Mouse (Mus musculus) G1E-ER4 (cell line): ENCODE measurements around the gene Itgb5. TPM values are rescaled to one million over a fixed set of nuclear protein-coding genes. Genes with fewer than 3 reads are reported as not detected.
A peak's percentile ranks its signal among the peaks of the same experiment; 100 is the strongest.

Experiments used
- GATA1 ChIP-seq: IDR thresholded peaks from one replicate; pipeline ENCODE4 v1.8.0; 2012; ENCODE audit warnings: low read length, inconsistent platforms
- polyA plus RNA-seq: library from polyadenylated mRNA; stranded (reverse); fragments of >175 nt; gene quantifications from 2 replicates; pipeline ENCODE4 v1.2.3, GENCODE M21; 2012

Itgb5 gene
- polyA plus RNA-seq, 1 experiment = 0.27 TPM

DNA sequence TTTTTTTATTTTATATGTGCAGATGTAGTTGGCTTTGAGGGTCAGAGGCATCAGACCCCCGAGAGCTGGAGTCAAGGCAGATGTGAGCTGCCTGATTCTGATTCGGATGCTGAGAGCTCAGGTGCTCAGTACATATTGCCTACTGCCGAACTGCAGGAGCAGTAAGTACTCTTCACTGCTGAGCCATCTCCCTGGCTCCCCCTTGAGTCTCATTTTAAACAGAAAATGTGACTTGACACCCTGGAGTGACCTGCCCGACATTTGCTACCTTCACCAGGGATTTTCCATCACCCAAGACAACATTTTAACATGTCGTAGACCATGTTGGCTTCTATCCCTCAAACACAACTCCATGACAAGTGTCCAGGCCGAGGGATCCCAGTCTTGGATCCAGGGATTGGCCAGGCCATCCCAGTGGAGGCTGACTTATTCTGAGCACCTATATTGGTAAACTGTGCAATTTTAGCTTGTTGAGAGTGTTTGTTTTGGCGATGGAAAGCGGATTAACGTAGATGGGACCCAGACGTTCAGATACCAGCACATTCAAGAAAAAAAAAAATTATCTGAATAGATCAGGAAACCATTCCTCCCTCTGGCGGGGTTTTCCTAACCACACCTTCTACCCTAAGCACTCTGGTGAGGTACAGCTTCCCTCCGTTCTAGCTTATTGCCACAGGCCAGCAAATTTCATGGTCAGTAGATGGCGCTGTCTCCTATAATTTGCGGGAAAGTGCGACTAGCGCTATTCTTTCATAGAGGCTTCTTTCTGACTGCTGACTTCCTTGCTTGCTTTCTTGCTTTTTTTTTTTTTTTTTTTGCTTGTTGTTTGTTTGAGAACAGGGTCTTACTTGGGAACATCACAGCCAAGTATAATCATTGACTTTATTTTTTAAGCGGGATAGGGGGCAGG lies 8.9 kb upstream of the Itgb5 start:
- TF ChIP-seq GATA1 = no peak

DNA sequence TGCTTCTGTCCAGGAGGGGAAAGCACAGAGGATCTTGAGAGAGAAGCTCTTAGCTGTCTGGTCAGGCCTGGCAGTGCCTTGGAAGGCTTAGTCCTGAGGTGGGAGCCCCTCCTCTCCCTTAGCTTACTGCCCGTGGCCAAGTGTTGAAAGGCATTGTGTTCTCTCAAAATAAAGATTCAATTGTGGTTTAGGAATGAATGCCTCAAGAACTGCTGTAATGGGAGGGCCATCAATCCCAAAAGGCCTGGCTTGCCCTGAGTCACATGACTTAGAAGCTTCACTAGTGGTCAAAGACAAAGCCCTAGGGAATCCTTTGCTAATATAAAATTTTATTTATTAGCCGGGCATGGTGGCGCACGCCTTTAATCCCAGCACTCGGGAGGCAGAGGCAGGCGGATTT lies 4.9 kb upstream of the Itgb5 start:
- no peak for TF ChIP-seq GATA1

DNA sequence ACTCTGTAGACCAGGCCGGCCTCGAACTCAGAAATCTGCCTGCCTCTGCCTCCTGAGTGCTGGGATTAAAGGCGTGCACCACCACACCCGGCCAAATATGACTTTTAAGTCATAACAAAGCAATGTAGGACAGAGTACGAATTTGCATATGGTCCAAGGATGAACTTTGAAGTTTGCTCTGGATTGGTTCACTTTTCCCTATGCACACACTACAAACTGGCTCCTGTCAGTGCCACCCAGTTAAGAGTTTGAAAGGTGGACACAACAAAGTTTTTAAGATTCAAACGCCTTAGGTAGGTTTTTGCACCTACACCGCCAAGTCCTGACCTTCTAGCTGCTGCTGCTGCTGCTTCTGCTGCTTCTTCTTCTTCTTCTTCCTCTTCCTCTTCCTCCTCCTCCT lies 969 bp upstream of the Itgb5 start:
- no peak for TF ChIP-seq GATA1

DNA sequence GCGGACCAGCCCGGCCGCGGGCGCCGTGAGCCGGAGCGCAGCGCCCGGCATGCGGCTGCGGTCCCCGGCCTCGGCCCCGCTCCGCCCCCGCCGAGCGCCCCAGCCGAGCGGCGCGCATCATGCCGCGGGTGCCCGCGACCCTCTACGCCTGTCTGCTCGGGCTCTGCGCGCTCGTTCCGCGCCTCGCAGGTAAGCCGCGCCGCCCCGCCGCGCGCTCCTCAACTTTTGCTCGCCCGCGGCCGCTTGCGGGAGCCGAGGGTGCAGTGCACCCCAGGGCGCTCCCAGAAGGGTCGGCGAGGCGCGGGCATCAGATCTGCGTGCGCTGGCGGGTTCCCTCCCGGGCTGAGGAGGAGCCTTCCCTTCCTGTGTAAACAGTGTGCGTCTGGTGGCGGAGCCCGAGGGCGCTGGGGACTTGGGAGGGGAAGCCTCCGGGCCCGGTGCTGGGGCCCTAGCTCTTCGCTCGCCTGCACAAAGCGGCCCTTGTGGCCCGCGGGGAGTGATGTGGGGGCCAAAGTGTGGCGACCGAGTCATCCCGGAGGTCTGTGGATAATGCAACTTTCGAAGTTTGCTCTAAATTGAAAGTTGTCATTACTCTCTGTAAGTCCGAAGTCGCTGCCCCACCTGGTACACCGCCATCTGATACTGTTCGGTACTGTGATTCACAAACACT lies 512 bp downstream of the Itgb5 start:
- no peak for TF ChIP-seq GATA1

DNA sequence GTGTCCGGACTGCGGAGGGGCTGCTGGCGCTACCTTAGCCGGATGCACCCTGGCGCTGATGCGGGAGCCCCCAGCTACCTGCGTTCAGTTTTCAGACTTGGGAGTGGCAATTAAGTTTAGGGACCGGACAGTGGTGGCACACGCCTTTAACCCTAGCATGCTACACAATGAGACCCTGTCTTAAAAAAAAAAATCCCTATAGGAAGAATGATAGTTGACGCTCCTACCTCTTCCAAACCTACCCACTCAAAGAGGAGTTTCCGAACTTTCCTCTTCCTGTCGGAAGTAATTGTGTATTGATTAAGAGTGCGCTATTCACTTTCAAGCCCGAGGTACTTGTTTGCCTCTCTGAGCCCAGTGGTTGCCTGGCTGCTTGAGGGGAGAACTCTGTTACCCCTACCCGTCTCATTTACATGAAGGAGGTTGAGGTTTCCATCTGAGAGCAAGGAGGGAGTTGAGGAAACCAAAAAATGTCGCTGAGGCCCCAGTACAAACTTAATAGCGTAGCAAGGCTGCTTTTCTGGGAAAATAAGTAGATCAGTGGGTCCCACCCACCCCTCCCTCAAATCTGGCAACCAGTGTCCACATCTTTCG lies 1.1 kb downstream of the Itgb5 start:
- no peak for TF ChIP-seq GATA1

DNA sequence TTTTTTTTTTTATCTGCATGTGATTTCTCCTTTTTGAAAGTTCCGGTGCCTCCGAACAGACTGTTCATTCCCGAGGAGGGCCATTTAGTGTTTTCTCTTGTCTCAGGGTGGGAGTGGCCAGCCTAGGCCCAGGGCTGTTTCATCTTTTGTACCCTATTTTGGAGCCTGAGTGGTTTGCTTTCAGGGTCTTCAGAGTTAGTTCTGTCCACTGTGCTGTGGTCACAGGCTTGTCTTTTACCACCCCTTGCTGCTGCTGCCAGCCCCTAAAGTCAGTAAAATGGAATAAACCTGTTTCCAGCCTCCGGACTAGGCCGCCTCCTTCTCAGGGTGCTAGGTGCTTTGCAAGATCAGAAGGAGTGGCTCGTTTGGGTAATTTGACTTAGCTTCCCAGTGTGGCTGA lies 2.6 kb downstream of the Itgb5 start:
- TF ChIP-seq GATA1 = no peak

DNA sequence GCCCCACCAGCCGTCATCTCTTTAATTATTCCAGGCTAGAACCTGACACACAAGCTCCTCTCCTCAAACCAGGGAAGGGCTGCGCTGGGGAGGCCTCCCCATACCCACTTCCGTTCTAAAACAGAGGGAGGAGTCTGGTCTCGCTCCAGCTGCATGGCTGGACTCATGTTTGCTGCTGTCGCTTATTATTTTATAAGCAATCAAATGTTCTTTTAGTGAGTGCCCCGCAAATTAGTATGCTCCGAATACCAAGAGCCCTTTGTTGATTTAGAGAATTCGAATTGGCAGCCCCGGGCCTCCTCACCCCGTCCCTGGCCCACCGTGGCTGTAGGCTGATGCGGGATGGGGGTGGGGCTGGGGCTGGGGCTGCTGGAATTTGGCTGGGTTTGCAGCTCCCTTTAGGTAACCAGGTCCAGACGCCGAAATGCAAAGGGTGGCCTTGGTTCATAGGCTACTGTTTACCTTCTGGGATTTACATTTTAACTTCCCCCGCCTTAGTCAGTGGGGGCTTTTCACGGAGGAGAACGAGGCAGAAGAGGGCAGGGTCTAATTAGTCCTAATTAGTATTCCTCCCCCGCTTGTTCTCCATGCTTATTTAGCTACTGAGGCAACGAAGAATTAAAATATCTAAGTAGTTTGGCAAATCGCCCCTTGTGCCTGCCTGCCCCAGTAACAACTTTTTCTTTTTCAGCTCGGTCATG lies 3.4 kb downstream of the Itgb5 start:
- TF ChIP-seq GATA1 = no peak

DNA sequence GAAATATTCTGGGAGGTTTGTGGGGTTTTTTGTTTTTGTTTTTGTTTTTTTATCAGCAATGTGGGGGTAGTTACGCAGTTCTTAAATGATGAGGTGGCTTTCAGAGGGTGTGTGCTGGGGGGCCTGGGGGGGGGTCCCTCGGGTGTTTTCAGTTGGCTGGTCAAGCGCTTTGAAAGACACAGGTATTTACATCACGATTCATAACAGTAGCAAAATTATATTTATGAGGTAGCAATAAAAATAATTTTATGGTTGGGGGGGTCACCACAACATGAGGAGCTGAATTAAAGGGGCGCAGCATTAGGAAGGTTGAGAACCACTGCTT lies 3.9 kb downstream of the Itgb5 start:
- no peak for TF ChIP-seq GATA1

DNA sequence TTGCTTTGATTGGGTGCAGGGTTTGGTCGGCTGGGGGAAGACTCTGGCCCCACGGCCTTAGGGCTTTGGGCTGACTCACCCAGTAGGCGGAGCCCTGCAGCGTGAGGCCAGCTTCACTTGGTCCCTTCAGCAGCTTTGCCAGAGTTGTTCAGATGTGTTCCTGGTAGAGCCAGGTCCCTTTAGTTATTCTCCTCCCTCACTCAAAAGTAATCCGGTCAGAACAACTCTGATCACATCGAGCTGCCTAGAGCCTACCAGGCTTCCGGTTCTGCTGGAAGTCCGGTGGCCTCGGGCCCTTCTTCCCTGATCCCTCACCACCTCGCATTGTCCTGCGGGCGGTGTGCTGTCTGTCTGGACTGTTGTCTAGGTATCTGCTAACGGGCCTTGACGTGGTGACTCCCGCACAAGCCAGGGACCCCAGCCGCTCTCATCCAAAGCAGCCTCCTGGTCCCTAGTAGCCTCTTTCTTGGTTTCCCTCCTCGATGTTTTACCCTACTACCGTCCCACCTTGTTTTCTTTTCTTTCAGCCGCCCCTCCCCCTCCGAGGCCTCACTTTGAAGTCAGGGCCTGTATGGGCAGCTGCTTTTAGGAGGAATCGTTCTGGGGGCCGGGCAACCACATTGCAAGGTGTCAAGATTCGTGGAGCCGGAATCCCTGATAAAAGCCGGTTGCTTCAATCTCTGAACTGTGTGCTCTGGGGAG lies 4.5 kb downstream of the Itgb5 start:
- TF ChIP-seq GATA1 = no peak

DNA sequence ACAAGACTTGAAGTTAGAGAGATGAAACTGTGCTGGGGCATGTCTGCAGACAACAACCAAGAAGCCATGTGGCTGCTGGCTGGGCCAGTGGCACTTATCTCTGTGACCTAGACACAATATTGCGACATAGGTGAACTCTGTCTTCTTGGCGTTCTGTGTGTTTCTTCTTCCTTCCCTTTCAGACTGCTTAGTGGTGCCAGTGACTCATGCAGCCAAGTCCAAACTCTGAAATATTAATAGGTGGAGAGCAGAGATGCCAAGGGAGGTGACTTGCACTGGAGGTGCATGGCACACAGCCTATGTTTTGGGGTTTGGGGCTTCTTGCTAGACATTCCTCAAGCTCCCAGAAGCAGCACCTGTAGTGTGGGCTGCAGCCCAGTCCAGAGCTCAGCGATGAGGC lies 7.2 kb downstream of the Itgb5 start:
- TF ChIP-seq GATA1 = no peak

DNA sequence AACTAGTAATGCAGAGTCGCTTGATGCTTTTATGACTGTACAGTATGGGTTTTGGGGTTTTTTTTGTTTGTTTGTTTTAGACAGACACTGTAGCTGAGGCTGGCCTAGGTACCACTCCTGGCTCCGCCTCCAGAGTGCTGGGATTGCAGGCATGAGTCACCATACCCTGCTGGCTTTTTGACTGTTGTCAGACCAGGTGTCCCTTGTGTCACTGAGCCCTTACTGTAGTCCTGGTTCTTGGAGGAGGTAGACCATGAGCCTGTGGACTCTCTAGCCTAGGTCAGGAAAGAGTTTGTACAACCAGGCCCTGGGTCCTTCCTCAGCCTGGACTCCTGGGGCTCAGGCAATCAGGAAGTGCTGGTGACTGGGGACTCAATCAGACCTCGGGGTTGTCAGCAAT lies 7.7 kb downstream of the Itgb5 start:
- no peak for TF ChIP-seq GATA1

DNA sequence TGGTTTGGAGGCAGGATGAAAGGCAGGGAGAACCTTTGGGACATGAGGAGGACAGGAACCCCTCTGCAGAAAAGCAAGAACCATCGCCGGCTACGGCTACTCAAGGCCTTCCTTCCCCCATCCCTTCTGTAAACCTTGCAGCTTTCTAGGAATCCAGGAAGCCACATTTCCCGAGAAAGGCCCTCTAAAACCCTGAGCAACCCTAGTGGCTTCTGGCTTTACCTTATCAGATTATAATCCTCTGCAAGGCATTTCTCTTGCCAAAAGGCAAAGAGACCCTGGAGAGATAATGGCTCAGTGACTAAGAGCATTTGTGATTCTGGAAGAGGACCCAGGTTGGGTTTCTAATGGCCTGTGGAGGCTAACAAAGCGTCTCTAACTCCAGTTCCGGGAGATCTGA lies 11.2 kb downstream of the Itgb5 start:
- TF ChIP-seq GATA1 = peak; percentile 27

DNA sequence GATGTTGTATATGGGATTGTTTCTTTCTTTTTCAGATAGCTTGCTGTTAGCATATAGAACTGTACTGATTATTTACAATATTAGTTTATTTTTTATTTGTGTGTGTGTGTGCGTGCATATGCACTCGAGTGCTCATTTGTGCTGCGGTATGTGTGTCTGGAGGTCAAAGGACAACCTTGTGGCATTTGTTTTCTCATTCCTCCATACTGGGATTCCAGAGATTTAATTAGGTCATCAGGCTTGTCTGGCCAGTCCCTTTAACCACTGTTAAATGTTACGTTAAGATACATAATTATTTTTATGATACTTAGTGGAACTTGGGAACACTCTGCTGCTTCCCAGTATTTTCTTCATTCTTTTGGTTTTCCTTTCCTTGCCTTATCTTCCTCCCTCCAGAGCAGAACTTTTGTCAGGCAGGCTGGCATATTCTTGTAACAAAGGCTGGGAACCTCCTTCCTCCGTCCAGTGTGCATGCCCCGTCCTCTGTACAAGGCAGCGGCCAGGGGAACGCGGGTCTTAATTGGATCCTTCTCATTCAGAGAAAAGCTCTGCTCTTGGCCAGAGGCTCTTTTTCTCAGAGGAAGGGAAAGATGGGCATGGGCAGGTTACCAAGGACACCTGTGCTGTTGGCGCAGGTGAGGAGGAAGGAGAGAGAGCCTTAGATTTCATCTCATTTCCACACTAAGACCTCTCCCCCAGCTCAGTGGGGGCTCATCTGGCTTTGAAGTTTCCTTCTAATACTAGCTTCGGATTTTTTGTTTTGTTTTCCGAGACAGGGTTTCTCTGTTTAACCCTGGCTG lies 12.8 kb downstream of the Itgb5 start:
- no peak for TF ChIP-seq GATA1

DNA sequence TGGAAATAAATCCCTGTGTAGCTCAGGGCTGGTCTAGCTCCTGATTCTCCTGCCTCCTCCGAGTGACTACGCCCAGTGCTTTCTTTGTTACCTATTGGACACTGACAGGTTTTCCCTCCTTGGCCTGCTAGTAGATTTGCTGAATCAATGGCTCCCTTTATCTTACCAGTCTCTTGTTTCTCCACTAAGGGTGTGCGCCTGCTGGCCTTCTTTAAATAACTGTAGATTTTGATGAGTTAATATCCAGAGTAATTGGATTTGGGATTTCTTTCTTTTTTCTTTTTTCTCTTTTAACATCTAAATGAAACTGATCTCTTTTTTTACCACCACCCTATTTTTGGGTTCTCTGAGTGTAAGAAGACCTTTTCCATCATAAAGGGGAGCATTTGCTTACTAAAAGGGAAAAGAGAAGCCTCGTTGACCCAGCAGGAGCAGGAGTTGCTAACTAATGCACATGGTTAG lies 14.7 kb downstream of the Itgb5 start:
- TF ChIP-seq GATA1 = no peak

DNA sequence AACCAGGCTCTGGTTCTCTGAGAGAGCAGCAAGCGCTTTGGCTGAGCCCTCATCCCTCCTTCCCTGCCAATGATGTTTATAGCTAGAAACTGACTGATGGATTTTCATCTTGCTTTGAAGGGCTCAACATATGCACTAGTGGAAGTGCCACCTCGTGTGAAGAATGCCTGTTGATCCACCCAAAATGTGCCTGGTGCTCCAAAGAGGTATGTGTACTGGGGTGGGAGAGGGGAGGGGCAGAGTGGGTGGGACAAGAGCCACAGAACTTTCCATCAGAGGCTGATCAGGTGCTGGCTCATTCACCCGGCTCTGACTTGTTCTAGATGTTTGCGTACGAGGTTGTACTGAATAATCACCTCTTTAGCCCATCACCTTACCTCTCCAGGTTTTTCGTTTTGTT lies 15.4 kb downstream of the Itgb5 start:
- no peak for TF ChIP-seq GATA1
